Mouse (Mus musculus) stomach, embryonic 16.5 days (tissue): ENCODE measurements around the gene Dynlt1f. TPM values are rescaled to one million over a fixed set of nuclear protein-coding genes. Genes with fewer than 3 reads are reported as not detected.
"Not testable (repeated sequence)": the region's sequence is repeated elsewhere in the genome, so short reads cannot be mapped to it uniquely, and the experiment has no call there.

ENCODE experiments used
- ATAC-seq: fragments of 200-750 bp; cut with Nextera tagmentation; 2 replicates; pipeline ENCODE4 v1.8.0; 2017; ENCODE audit warnings: moderate number of reproducible peaks, moderate TSS enrichment; ENCODE audit not compliant: insufficient read depth, low FRiP score
- H3K27ac ChIP-seq: fragments of 300-500 bp; sonication (generic); 2 replicates; pipeline ENCODE4 v1.5.1; 2014; ENCODE audit warnings: low read length
- H3K27me3 ChIP-seq: fragments of 300-500 bp; sonication (generic); 2 replicates; pipeline ENCODE4 v1.6.1; 2014; ENCODE audit warnings: low read length, control low read depth, mixed read lengths; ENCODE audit not compliant: control insufficient read depth, insufficient read depth
- H3K36me3 ChIP-seq: fragments of 300-500 bp; sonication (generic); 2 replicates; pipeline ENCODE4 v1.6.1; 2014; ENCODE audit warnings: low read length; ENCODE audit not compliant: control insufficient read depth, insufficient read depth
- H3K4me1 ChIP-seq: fragments of 300-500 bp; sonication (generic); 2 replicates; pipeline ENCODE4 v1.6.1; 2014; ENCODE audit warnings: low read length, control low read depth, mixed read lengths; ENCODE audit not compliant: control insufficient read depth, insufficient read depth
- H3K4me2 ChIP-seq: fragments of 300-500 bp; sonication (generic); 2 replicates; pipeline ENCODE4 v1.6.1; 2014; ENCODE audit warnings: low read depth, low read length, mixed read lengths
- H3K4me3 ChIP-seq: fragments of 300-500 bp; sonication (generic); replicated peaks from 2 replicates; pipeline ENCODE4 v1.5.1; 2014; ENCODE audit warnings: mild to moderate bottlenecking, low read length
- H3K9ac ChIP-seq: fragments of 300-500 bp; sonication (generic); 2 replicates; pipeline ENCODE4 v1.6.1; 2014; ENCODE audit warnings: low read length
- H3K9me3 ChIP-seq: fragments of 300-500 bp; sonication (generic); replicated peaks from 2 replicates; pipeline ENCODE4 v1.6.1; 2016; ENCODE audit warnings: low read length, control low read depth; ENCODE audit not compliant: control insufficient read depth
- WGBS: fragments of 180-500 bp; shearing (Covaris S2); extraction: QIAGEN DNeasy Blood & Tissue Kit; methylation state at CpG from one replicate; pipeline ENCODE4 v1.1.7; 2014; 5-methylcytosine and 5-hydroxymethylcytosine counted together
- polyA plus RNA-seq: library from polyadenylated mRNA; unstranded; fragments of >200 nt; fragmentation: Nextera tagmentation; extraction: Ambion mirVana; gene quantifications from 2 replicates; pipeline ENCODE4 v1.2.1, GENCODE M21; 2015

Dynlt1f gene
- polyA plus RNA-seq: 211 and 215 TPM in 2 replicates

DNA sequence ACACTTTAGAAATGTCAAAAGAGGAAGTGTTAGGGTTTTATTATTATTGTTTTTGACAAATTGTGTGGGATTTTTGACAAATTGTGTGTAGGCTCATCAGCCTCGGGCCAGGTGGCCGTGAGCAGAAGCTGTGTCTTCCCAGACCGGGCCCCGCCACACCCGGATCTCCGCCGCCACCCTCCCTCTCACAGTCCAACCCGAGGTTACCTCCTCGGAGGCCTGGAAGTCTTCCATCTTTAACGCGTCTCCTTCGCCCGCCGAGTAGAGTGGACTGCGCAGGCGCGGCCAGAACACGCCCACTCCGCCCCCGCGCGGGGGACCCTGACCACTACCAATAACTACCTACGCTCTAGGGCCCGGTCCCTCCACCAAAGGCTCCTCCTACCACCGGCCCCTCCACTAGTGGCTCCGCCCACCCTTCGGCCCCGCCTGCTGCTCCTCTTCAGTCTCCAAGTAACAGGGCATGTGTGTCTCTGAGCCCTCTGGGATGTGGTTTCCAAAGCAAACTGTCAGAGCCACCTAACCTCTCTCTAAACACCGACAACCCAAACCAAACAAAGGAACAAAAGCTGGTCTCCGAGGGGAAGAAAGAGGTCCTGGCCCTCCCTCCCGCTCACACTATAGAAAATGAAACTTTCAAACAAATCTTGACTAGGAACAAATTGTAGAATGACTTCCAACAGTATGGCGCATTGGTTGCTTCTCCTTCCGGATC lies at the start of gene Dynlt1f:
Gene Dynlt1f, minus strand, starts transcription at position 334 of the 715 bp plus-strand sequence.
- H3K27me3 ChIP-seq, H3K36me3 ChIP-seq, H3K4me1 ChIP-seq, H3K9me3 ChIP-seq: not testable (repeated sequence)
- peak; percentile 97 for ATAC-seq
- WGBS: 2% methylated on average over 21 of the region's 33 CpGs
- Histone ChIP-seq H3K4me2 (peak within 1 kb of the TSS; percentile 45), H3K27ac (peak within 1 kb of the TSS; percentile 66), H3K4me3 (peak within 1 kb of the TSS; percentile 58), H3K9ac (peak within 1 kb of the TSS; percentile 73)

GRCm38 (mm10) chr17:6703381-6704270 lies 47.9 kb upstream of the Dynlt1f start:
- not testable (repeated sequence) for ATAC-seq, H3K4me1 ChIP-seq, H3K9ac ChIP-seq, H3K27me3 ChIP-seq, H3K9me3 ChIP-seq, H3K4me2 ChIP-seq, H3K27ac ChIP-seq, H3K36me3 ChIP-seq, H3K4me3 ChIP-seq
- WGBS: 49% methylated on average over 6 of the region's 9 CpGs

DNA sequence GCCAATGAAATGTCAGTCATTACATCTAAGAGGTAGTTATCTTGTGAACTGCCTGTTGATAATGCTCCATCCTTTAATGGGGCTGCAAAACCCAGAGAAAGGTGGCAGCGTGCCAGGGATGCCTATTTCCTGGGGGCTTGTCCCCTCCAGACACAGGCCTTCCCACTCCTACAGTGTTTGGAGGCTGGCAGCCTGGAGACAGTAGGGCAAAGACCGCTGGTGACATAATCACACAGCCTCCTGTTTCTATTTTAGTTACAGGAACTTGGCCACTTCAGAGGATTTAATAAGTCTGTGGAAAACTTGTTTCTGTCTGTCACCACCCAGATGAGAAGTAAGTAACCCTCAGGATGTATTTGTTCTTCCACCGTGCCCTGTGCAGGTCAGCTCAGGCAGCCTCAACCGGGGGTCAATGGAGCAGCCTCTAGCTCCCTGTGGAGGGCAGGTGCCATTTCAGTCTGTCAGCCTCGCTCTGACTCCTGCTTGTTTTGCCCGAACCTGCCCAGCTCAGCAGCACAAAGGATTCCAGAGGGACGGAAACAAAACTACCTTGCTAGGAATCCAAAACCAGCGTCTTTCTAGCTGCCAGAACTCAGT lies 47.0 kb upstream of the Dynlt1f start:
- H3K4me3 ChIP-seq, H3K27ac ChIP-seq, ATAC-seq, H3K9me3 ChIP-seq, H3K36me3 ChIP-seq, H3K4me2 ChIP-seq, H3K9ac ChIP-seq, H3K27me3 ChIP-seq, H3K4me1 ChIP-seq: not testable (repeated sequence)
- WGBS: 38% methylated on average over 2 of the region's 8 CpGs

GRCm38 (mm10) chr17:6700077-6700476 lies 44.4 kb upstream of the Dynlt1f start:
- H3K9ac ChIP-seq: not testable (repeated sequence)

DNA sequence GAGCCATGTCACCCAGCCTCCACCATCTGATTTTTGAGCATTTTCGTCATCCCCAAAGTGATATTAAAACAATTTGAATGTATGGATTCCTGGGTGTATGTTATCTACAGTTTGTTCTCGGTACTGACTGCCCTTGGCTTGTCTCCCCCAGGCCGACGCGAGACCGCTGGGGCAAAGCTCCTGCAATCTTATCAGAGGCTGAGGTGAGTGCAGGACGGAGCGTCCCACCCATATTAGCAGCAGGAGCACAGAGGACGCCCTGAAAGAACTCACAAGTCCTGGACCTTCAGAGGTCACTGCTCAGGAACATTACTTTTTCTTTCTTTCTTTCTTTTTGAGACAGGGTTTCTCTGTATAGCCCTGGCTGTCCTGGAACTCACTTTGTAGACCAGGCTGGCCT lies 43.8 kb upstream of the Dynlt1f start:
- H3K27me3 ChIP-seq, H3K4me2 ChIP-seq, H3K4me1 ChIP-seq, H3K36me3 ChIP-seq, H3K9ac ChIP-seq, H3K27ac ChIP-seq, H3K9me3 ChIP-seq, H3K4me3 ChIP-seq: not testable (repeated sequence)
- peak; percentile 38 for ATAC-seq
- WGBS: 64% methylated on average over 8 of the region's 9 CpGs

More at GRCm38 (mm10) chr17:6700077-6700476, 44.4 kb upstream of the Dynlt1f start:
- not testable (repeated sequence) for H3K4me2 ChIP-seq, H3K4me1 ChIP-seq, H3K27ac ChIP-seq, H3K36me3 ChIP-seq, H3K9me3 ChIP-seq, H3K4me3 ChIP-seq, H3K27me3 ChIP-seq, ATAC-seq
- 74% methylated on average over 4 of the region's 7 CpGs for WGBS

GRCm38 (mm10) chr17:6697224-6697775 lies 41.6 kb upstream of the Dynlt1f start:
- H3K4me1 ChIP-seq, H3K4me3 ChIP-seq, H3K27ac ChIP-seq, H3K9ac ChIP-seq, H3K9me3 ChIP-seq, H3K27me3 ChIP-seq, H3K36me3 ChIP-seq, H3K4me2 ChIP-seq: not testable (repeated sequence)
- WGBS: 40% methylated on average over 3 of the region's 4 CpGs
- peak; percentile 67; the same call in 1 of the 2 replicates for ATAC-seq

GRCm38 (mm10) chr17:6696521-6696920 lies 40.8 kb upstream of the Dynlt1f start:
- H3K36me3 ChIP-seq, H3K9ac ChIP-seq, H3K9me3 ChIP-seq, H3K27me3 ChIP-seq, H3K4me1 ChIP-seq, H3K4me2 ChIP-seq, H3K27ac ChIP-seq, H3K4me3 ChIP-seq: not testable (repeated sequence)
- ATAC-seq: peak; percentile 35; the same call in 1 of the 2 replicates
- WGBS: 48% methylated on average over 8 of the region's 8 CpGs

DNA sequence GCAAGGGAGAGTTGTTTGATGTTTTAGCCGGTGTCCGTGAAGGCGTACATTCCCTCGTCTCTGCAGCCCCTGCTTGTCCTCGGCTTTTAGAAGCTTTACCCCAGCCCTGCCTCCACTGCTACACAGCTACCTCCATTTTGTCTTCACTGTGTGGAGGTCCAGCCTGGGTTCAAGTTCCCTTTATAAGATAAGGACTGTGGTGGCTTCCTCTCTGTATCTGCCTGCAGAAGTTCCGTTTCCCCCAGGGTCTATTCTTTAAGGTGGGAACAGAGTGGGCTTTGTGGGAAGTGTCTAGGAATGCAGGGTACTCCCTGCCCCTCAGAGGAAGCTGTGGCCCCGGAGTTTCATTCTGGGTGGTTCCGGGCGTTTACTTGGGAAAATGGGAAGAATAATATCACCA lies 40.0 kb upstream of the Dynlt1f start:
- WGBS: 79% methylated on average over 9 of the region's 9 CpGs
- not testable (repeated sequence) for H3K27me3 ChIP-seq, H3K27ac ChIP-seq, ATAC-seq, H3K4me2 ChIP-seq, H3K4me1 ChIP-seq, H3K9me3 ChIP-seq, H3K9ac ChIP-seq, H3K36me3 ChIP-seq, H3K4me3 ChIP-seq

DNA sequence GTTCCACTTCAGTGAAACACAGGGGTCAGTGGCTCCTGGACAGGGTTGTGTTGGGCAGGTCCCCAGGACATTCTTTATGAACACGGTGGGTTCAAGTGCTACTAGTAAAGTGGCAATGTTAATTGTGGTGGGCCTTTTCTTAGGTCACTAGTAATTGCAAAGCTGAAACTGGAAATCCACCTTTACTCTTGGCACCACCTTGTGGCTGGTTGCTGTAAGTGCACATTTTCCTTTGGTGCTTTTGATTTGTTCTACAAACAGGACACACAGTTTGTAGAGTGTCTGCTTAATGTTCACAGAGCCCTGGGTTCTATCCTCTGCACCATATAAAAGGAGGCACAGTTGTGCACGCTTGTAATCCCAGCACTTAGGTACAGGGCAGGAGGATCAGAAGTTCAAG lies 35.9 kb upstream of the Dynlt1f start:
- H3K9me3 ChIP-seq, H3K27ac ChIP-seq, H3K4me3 ChIP-seq, H3K27me3 ChIP-seq, H3K9ac ChIP-seq, H3K36me3 ChIP-seq, H3K4me1 ChIP-seq, ATAC-seq, H3K4me2 ChIP-seq: not testable (repeated sequence)
- 11% methylated on average over 2 of the region's 2 CpGs for WGBS
